Mouse (Mus musculus) embryonic facial prominence, embryonic 15.5 days (tissue): Measurements from ENCODE around the gene Hoxa5. TPM values are rescaled to one million over a fixed set of nuclear protein-coding genes. Genes with fewer than 3 reads are reported as not detected.

Source experiments
- ATAC-seq: fragments of 200-750 bp; cut with Nextera tagmentation; 2 replicates; pipeline ENCODE4 v1.8.0; 2017; ENCODE audit warnings: low read depth, moderate TSS enrichment; ENCODE audit not compliant: insufficient number of reproducible peaks, low FRiP score, low TSS enrichment
- H3K27ac ChIP-seq: fragments of 300-500 bp; sonication (generic); replicated peaks from 2 replicates; pipeline ENCODE4 v1.5.1; 2015; ENCODE audit warnings: mild to moderate bottlenecking, inconsistent platforms
- H3K27me3 ChIP-seq: fragments of 300-500 bp; sonication (generic); 2 replicates; pipeline ENCODE4 v1.6.1; 2015; ENCODE audit warnings: inconsistent platforms
- H3K36me3 ChIP-seq: fragments of 300-500 bp; sonication (generic); 2 replicates; pipeline ENCODE4 v1.6.1; 2015; ENCODE audit warnings: mild to moderate bottlenecking, inconsistent platforms
- H3K4me1 ChIP-seq: fragments of 300-500 bp; sonication (generic); 2 replicates; pipeline ENCODE4 v1.6.1; 2015; ENCODE audit warnings: inconsistent platforms
- H3K4me2 ChIP-seq: fragments of 300-500 bp; sonication (generic); replicated peaks from 2 replicates; pipeline ENCODE4 v1.6.1; 2015; ENCODE audit warnings: mild to moderate bottlenecking, inconsistent platforms
- H3K4me3 ChIP-seq: fragments of 300-500 bp; sonication (generic); replicated peaks from 2 replicates; pipeline ENCODE4 v1.5.1; 2015; ENCODE audit warnings: mild to moderate bottlenecking, inconsistent platforms
- H3K9ac ChIP-seq: fragments of 300-500 bp; sonication (generic); 2 replicates; pipeline ENCODE4 v1.6.1; 2015; ENCODE audit warnings: inconsistent platforms
- H3K9me3 ChIP-seq: fragments of 300-500 bp; sonication (generic); replicated peaks from 2 replicates; pipeline ENCODE4 v1.6.1; 2016; ENCODE audit warnings: inconsistent platforms
- WGBS: fragments of 180-500 bp; shearing (Covaris S2); methylation state at CpG from one replicate; pipeline ENCODE4 v1.1.7; 2015; 5-methylcytosine and 5-hydroxymethylcytosine counted together
- polyA plus RNA-seq: library from polyadenylated mRNA; unstranded; fragments of >200 nt; fragmentation: Nextera tagmentation; extraction: Ambion mirVana; gene quantifications from 2 replicates; pipeline ENCODE4 v1.2.1, GENCODE M21; 2015

The Hoxa5 gene
- polyA plus RNA-seq, 1 experiment from 2014 or later = 0.39 TPM

GRCm38 (mm10) chr6:52217459-52217768 is 13.0 kb upstream of the Hoxa5 start:
- under 1% methylated on average over 25 of the region's 25 CpGs for WGBS

GRCm38 (mm10) chr6:52216691-52217458 is 12.5 kb upstream of the Hoxa5 start:
- Histone ChIP-seq H3K27me3 (peaks cover 100% of the 10 kb centered on the region), H3K36me3 (no peaks in the 10 kb centered on the region), H3K27ac (no peak overlapping the region), H3K9ac (no peak overlapping the region), H3K4me3 (peak overlapping the region; percentile 29), H3K9me3 (no peaks in the 10 kb centered on the region), H3K4me2 (peak overlapping the region; percentile 37), H3K4me1 (peaks cover 31% of the 10 kb centered on the region)
- ATAC-seq = no peak
- WGBS = 3% methylated on average over 60 of the region's 60 CpGs

More at GRCm38 (mm10) chr6:52217459-52217768, 13.0 kb upstream of the Hoxa5 start:
- peaks cover 33% of the 10 kb centered on the region for H3K4me1 ChIP-seq
- no peak overlapping the region for H3K27ac ChIP-seq
- H3K4me2 ChIP-seq = peak overlapping the region; percentile 37
- peaks cover 100% of the 10 kb centered on the region for H3K27me3 ChIP-seq
- peak overlapping the region; percentile 29 for H3K4me3 ChIP-seq
- ATAC-seq = no peak
- no peaks in the 10 kb centered on the region for H3K36me3 ChIP-seq
- no peaks in the 10 kb centered on the region for H3K9me3 ChIP-seq
- H3K9ac ChIP-seq = no peak overlapping the region

GRCm38 (mm10) chr6:52215771-52216535 is 11.6 kb upstream of the Hoxa5 start:
- no peak for ATAC-seq
- no peaks in the 10 kb centered on the region for H3K9me3 ChIP-seq
- no peaks in the 10 kb centered on the region for H3K36me3 ChIP-seq
- WGBS = 2% methylated on average over 30 of the region's 30 CpGs
- no peak overlapping the region for H3K4me3 ChIP-seq
- peaks cover 100% of the 10 kb centered on the region for H3K27me3 ChIP-seq
- H3K4me2 ChIP-seq = no peak overlapping the region
- peaks cover 25% of the 10 kb centered on the region for H3K4me1 ChIP-seq
- H3K9ac ChIP-seq = no peak overlapping the region
- H3K27ac ChIP-seq = no peak overlapping the region

- Histone ChIP-seq H3K4me1 (peaks cover 24% of the 10 kb centered on the region), H3K9me3 (no peaks in the 10 kb centered on the region), H3K27me3 (peaks cover 99% of the 10 kb centered on the region), H3K36me3 (no peaks in the 10 kb centered on the region), H3K9ac (no peak overlapping the region), H3K27ac (no peak overlapping the region), H3K4me3 (no peak overlapping the region), H3K4me2 (no peak overlapping the region)
- 12% methylated on average over 3 of the region's 3 CpGs for WGBS
- ATAC-seq = no peak
Observed at GRCm38 (mm10) chr6:52215070-52215469, 10.7 kb upstream of the Hoxa5 start.

- H3K4me3 ChIP-seq = no peak overlapping the region
- no peaks in the 10 kb centered on the region for H3K9me3 ChIP-seq
- H3K27ac ChIP-seq = no peak overlapping the region
- ATAC-seq = no peak
- no peak overlapping the region for H3K4me2 ChIP-seq
- no peaks in the 10 kb centered on the region for H3K36me3 ChIP-seq
- WGBS = 11% methylated on average over 5 of the region's 5 CpGs
- no peak overlapping the region for H3K9ac ChIP-seq
- peaks cover 99% of the 10 kb centered on the region for H3K27me3 ChIP-seq
- peaks cover 24% of the 10 kb centered on the region for H3K4me1 ChIP-seq
Observed at GRCm38 (mm10) chr6:52214271-52214670, 9.9 kb upstream of the Hoxa5 start.

GRCm38 (mm10) chr6:52213119-52213986 is 9.0 kb upstream of the Hoxa5 start, which contains the start of the genes Hoxa3 and Gm28308:
Hoxa3 (minus strand) TSS chr6:52213336.
Gm28308 (minus strand) TSS chr6:52213339.
- Histone ChIP-seq H3K4me3 (peak within 1 kb of the TSS; percentile 24), H3K36me3 (no peaks in the 10 kb centered on the region), H3K27ac (no peak within 1 kb of the TSS), H3K9me3 (no peaks in the 10 kb centered on the region), H3K27me3 (peaks cover 99% of the 10 kb centered on the region), H3K4me2 (no peak within 1 kb of the TSS), H3K9ac (no peak within 1 kb of the TSS), H3K4me1 (peaks cover 32% of the 10 kb centered on the region)
- ATAC-seq = no peak
- 2% methylated on average over 38 of the region's 38 CpGs for WGBS

GRCm38 (mm10) chr6:52212556-52213118 is 8.2 kb upstream of the Hoxa5 start:
- Histone ChIP-seq H3K4me2 (no peak overlapping the region), H3K36me3 (no peaks in the 10 kb centered on the region), H3K4me1 (peaks cover 30% of the 10 kb centered on the region), H3K27me3 (peaks cover 98% of the 10 kb centered on the region), H3K4me3 (peak overlapping the region; percentile 24), H3K9ac (no peak overlapping the region), H3K9me3 (no peaks in the 10 kb centered on the region), H3K27ac (no peak overlapping the region)
- under 1% methylated on average over 22 of the region's 22 CpGs for WGBS
- ATAC-seq = no peak

- Histone ChIP-seq H3K4me3 (0 out of 2 replicates have a peak overlapping the region, but pooled peaks have one; percentile 10), H3K36me3 (no peaks in the 10 kb centered on the region), H3K27me3 (peaks cover 98% of the 10 kb centered on the region), H3K9ac (no peak overlapping the region), H3K4me2 (no peak overlapping the region), H3K9me3 (no peaks in the 10 kb centered on the region), H3K27ac (no peak overlapping the region), H3K4me1 (peaks cover 24% of the 10 kb centered on the region)
- WGBS = 5% methylated on average over 13 of the region's 13 CpGs
- ATAC-seq = no peak
Observed at GRCm38 (mm10) chr6:52211961-52212360, 7.6 kb upstream of the Hoxa5 start.

- Histone ChIP-seq H3K36me3 (no peaks in the 10 kb centered on the region), H3K4me3 (0 out of 2 replicates have a peak overlapping the region, but pooled peaks have one; percentile 10), H3K27ac (no peak overlapping the region), H3K4me1 (peaks cover 20% of the 10 kb centered on the region; the same call in 1 of the 2 replicates), H3K4me2 (no peak overlapping the region), H3K9me3 (no peaks in the 10 kb centered on the region), H3K9ac (no peak overlapping the region), H3K27me3 (peaks cover 98% of the 10 kb centered on the region)
- 2% methylated on average over 37 of the region's 37 CpGs for WGBS
- peak; percentile 19; the same call in 1 of the 2 replicates for ATAC-seq
Observed at GRCm38 (mm10) chr6:52211170-52211935, 7.0 kb upstream of the Hoxa5 start.

- no peak for ATAC-seq
- Histone ChIP-seq H3K4me3 (no peak overlapping the region), H3K9ac (no peak overlapping the region), H3K4me2 (no peak overlapping the region), H3K27ac (no peak overlapping the region), H3K27me3 (peaks cover 98% of the 10 kb centered on the region), H3K9me3 (no peaks in the 10 kb centered on the region), H3K4me1 (peaks cover 21% of the 10 kb centered on the region; the same call in 1 of the 2 replicates), H3K36me3 (no peaks in the 10 kb centered on the region)
- 9% methylated on average over 12 of the region's 12 CpGs for WGBS
Observed at GRCm38 (mm10) chr6:52209685-52210046, 5.3 kb upstream of the Hoxa5 start.
